Mouse (Mus musculus) T-helper 1 cell (primary cell): ENCODE measurements around the gene Fndc11.
"Not testable (repeated sequence)": the region's sequence is repeated elsewhere in the genome, so short reads cannot be mapped to it uniquely, and the experiment has no call there.

Source experiments
- in situ Hi-C: fragments of 300-600 bp; cut with MboI, MseI; formaldehyde crosslinking; loops from one replicate; pipeline ENCODE4 v1.15.1; 2025; ENCODE audit warnings: high pct_unique_total_duplicates

Fndc11 gene

GRCm38 (mm10) chr2:181219538-181220216 is at the start of gene Fndc11:
Fndc11 (plus strand) TSS chr2:181220013.
- in situ Hi-C loops = no loop called here

- in situ Hi-C loops = no loop called here
Measured at GRCm38 (mm10) chr2:181174646-181175045, 45.2 kb upstream of the Fndc11 start.

- in situ Hi-C loops = no loop called here
Measured at GRCm38 (mm10) chr2:181178015-181178414, 41.8 kb upstream of the Fndc11 start.

GRCm38 (mm10) chr2:181178471-181178870 is 41.3 kb upstream of the Fndc11 start:
- in situ Hi-C loops = no loop called here

GRCm38 (mm10) chr2:181180898-181181297 is 38.9 kb upstream of the Fndc11 start:
- in situ Hi-C loops = no loop called here

GRCm38 (mm10) chr2:181186635-181187034 is 33.2 kb upstream of the Fndc11 start:
- in situ Hi-C loops = no loop called here

- in situ Hi-C loops = no loop called here
Measured at GRCm38 (mm10) chr2:181187121-181188000, 32.5 kb upstream of the Fndc11 start, which contains the start of gene Ppdpf. Ppdpf (plus strand) TSS chr2:181187247.

- in situ Hi-C loops = no loop called here
Measured at GRCm38 (mm10) chr2:181188681-181189080, 31.1 kb upstream of the Fndc11 start.

GRCm38 (mm10) chr2:181189321-181189720 is 30.5 kb upstream of the Fndc11 start:
- in situ Hi-C loops = no loop called here

GRCm38 (mm10) chr2:181191385-181191784 is 28.4 kb upstream of the Fndc11 start:
- in situ Hi-C loops = not testable (repeated sequence)

GRCm38 (mm10) chr2:181191936-181192335 is 27.9 kb upstream of the Fndc11 start:
- in situ Hi-C loops = no loop called here

GRCm38 (mm10) chr2:181193044-181193443 is 26.8 kb upstream of the Fndc11 start:
- in situ Hi-C loops = no loop called here

GRCm38 (mm10) chr2:181196628-181197300 is 23.0 kb upstream of the Fndc11 start:
- in situ Hi-C loops = no loop called here

GRCm38 (mm10) chr2:181201606-181202005 is 18.2 kb upstream of the Fndc11 start:
- in situ Hi-C loops = no loop called here

- in situ Hi-C loops = no loop called here
Measured at GRCm38 (mm10) chr2:181202422-181202821, 17.4 kb upstream of the Fndc11 start, which contains the start of gene Ptk6. Ptk6 (minus strand) TSS chr2:181202789.

- in situ Hi-C loops = no loop called here
Measured at GRCm38 (mm10) chr2:181202886-181203285, 16.9 kb upstream of the Fndc11 start.

GRCm38 (mm10) chr2:181205678-181206077 is 14.1 kb upstream of the Fndc11 start:
- in situ Hi-C loops = no loop called here

GRCm38 (mm10) chr2:181206118-181206517 is 13.7 kb upstream of the Fndc11 start:
- in situ Hi-C loops = no loop called here

GRCm38 (mm10) chr2:181212389-181213020 is 7.3 kb upstream of the Fndc11 start:
- in situ Hi-C loops = no loop called here

GRCm38 (mm10) chr2:181213021-181213445 is 6.8 kb upstream of the Fndc11 start, which contains the start of gene Srms:
Srms (minus strand) TSS chr2:181213185.
- in situ Hi-C loops = no loop called here

- in situ Hi-C loops = no loop called here
Measured at GRCm38 (mm10) chr2:181216037-181216436, 3.8 kb upstream of the Fndc11 start.
